Mouse (Mus musculus): ENCODE data around the gene Pex14.

DNA sequence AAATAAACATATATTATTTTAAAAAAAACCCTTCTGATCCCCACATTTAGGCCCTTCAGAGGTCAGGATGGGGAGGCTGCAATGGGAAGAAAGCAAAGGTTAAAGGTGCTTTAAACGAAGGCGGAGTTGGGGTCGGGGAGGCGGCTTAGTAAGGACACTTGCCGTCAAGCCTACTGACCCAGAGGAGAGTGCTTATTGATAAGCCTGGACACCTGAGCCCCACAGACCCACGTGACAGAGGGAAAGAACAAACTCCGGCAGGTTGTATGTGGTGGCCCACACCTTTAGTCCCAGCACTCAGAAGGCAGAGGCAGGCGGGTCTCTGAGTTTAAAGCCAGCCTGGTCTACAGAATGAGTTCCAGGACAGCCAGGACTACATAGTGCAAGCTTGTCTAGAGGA is 19.6 kb downstream of the Pex14 start:
- TF ChIP-seq CTCF (IDR thresholded peaks at IDR 0.05) (no peak), POLR2A (IDR thresholded peaks at IDR 0.05; ENCODE audit: insufficient read depth, low read depth, low read length) (no peak)

Data from heart, adult 2 months (tissue).